Mouse (Mus musculus): Measurements from ENCODE around the gene Lmx1b. TPM values are rescaled to one million over a fixed set of nuclear protein-coding genes. Genes with fewer than 3 reads are reported as not detected.
A peak's percentile ranks its signal among the peaks of the same experiment; 100 is the strongest.

Lmx1b gene
- total and polyA plus RNA-seq, 2 experiments from 2014 or later = 2.1 to 17.3 TPM

GRCm38 (mm10) chr2:33573075-33573474, 67.2 kb downstream of the Lmx1b start:
- ATAC-seq (no peak), DNase-seq (ENCODE audit: low spot score) (no peak)
- Histone ChIP-seq H3K4me3 (ENCODE audit: low read length) (no peak overlapping the region), H3K9ac (replicated peaks; ENCODE audit: low read length) (no peak overlapping the region), H3K9me3 (ENCODE audit: low read length) (no peaks in the 10 kb centered on the region), H3K4me1 (ENCODE audit: insufficient read depth, low read length) (no peaks in the 10 kb centered on the region), H3K36me3 (ENCODE audit: insufficient read depth, low read length) (no peaks in the 10 kb centered on the region), H3K4me2 (ENCODE audit: low read depth, low read length) (no peak overlapping the region), H3K27me3 (ENCODE audit: insufficient read depth, low read length) (peaks cover 18% of the 10 kb centered on the region), H3K27ac (no peak overlapping the region)
- 91% methylated on average over 7 of the region's 7 CpGs for WGBS
- no peak for TF ChIP-seq CTCF (IDR thresholded peaks at IDR 0.05; ENCODE audit: low read depth)

DNA sequence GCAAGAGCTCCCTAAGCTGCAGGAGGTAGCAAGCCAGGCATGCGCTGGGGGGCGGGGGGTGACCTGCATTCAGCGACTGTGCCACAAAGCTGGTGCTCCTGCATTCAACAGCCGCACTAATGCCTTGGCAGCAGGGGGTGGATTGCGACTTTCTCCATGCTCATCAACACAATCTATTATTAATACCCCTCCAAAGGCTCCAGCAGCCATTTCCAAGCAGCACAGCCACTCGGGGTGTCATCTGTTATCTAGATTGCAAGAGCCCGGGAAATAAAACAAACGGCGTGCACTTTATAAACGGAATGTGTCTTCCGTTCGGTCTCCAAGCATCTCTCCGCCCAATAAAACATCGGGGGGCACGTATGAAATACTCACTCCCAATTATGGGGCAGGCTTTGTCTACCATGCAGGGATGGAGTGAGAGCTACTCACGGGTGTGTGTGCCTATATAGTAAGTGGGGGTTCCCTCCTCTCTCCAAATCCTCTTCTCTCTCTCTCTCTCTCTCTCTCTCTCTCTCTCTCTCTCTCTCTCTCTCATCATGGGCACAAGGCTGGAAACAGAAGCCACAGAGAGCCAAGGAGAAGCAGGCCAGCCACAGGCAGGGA, 69.0 kb downstream of the Lmx1b start:
- ATAC-seq (peak; percentile 52), DNase-seq (ENCODE audit: low spot score) (peak; percentile 61)
- Histone ChIP-seq H3K4me2 (ENCODE audit: low read depth, low read length) (no peak overlapping the region), H3K9ac (replicated peaks; ENCODE audit: low read length) (no peak overlapping the region; the same call in 1 of the 2 replicates), H3K36me3 (ENCODE audit: insufficient read depth, low read length) (no peaks in the 10 kb centered on the region), H3K9me3 (ENCODE audit: low read length) (no peaks in the 10 kb centered on the region), H3K4me3 (ENCODE audit: low read length) (no peak overlapping the region), H3K27me3 (ENCODE audit: insufficient read depth, low read length) (peaks cover 18% of the 10 kb centered on the region), H3K4me1 (ENCODE audit: insufficient read depth, low read length) (no peaks in the 10 kb centered on the region), H3K27ac (peak overlapping the region; percentile 26; the same call in 1 of the 2 replicates)
- no peak for TF ChIP-seq CTCF (IDR thresholded peaks at IDR 0.05; ENCODE audit: low read depth)
- 18% methylated on average over 16 of the region's 16 CpGs for WGBS

DNA sequence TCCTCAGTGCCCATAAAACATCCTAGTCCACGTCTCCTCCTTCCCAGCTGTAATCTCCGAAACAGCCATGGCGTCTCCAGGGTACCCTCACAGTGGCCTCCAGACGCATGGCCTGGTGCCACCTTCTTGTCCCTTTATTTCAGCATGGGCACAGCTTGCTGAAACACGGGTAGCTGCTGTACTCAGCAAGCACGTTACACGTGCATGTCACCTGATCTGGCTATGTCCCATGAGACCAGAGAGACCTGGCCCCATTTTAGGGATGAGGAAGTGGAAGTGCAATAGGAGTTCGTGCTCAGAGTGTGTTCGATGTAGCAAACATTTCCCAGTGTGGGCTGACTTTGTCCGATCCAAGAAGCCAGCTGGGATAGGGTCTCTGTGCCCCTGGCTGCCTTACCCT, 70.6 kb downstream of the Lmx1b start:
- Histone ChIP-seq H3K36me3 (ENCODE audit: insufficient read depth, low read length) (no peaks in the 10 kb centered on the region), H3K27me3 (ENCODE audit: insufficient read depth, low read length) (peaks cover 13% of the 10 kb centered on the region), H3K4me1 (ENCODE audit: insufficient read depth, low read length) (no peaks in the 10 kb centered on the region), H3K27ac (no peak overlapping the region), H3K9me3 (ENCODE audit: low read length) (no peaks in the 10 kb centered on the region), H3K4me3 (ENCODE audit: low read length) (no peak overlapping the region), H3K9ac (replicated peaks; ENCODE audit: low read length) (no peak overlapping the region), H3K4me2 (ENCODE audit: low read depth, low read length) (no peak overlapping the region)
- TF ChIP-seq CTCF (IDR thresholded peaks at IDR 0.05; ENCODE audit: low read depth) = no peak
- WGBS = 46% methylated on average over 10 of the region's 10 CpGs
- DNase-seq (ENCODE audit: low spot score) (no peak), ATAC-seq (no peak)

GRCm38 (mm10) chr2:33569240-33569639, 71.1 kb downstream of the Lmx1b start:
- no peak overlapping the region for H3K27ac ChIP-seq
- H3K9ac ChIP-seq (replicated peaks; ENCODE audit: low read length) = no peak overlapping the region
- H3K4me2 ChIP-seq (ENCODE audit: low read depth, low read length) = no peak overlapping the region
- H3K4me3 ChIP-seq (ENCODE audit: low read length) = no peak overlapping the region
- peak; percentile 63 for TF ChIP-seq CTCF (IDR thresholded peaks at IDR 0.05; ENCODE audit: low read depth)
- ATAC-seq = no peak
- peak; percentile 55 for DNase-seq (ENCODE audit: low spot score)
- no peaks in the 10 kb centered on the region for H3K9me3 ChIP-seq (ENCODE audit: low read length)
- 31% methylated on average over 9 of the region's 9 CpGs for WGBS
- H3K36me3 ChIP-seq (ENCODE audit: insufficient read depth, low read length) = no peaks in the 10 kb centered on the region
- H3K4me1 ChIP-seq (ENCODE audit: insufficient read depth, low read length) = no peaks in the 10 kb centered on the region
- peaks cover 13% of the 10 kb centered on the region for H3K27me3 ChIP-seq (ENCODE audit: insufficient read depth, low read length)

DNA sequence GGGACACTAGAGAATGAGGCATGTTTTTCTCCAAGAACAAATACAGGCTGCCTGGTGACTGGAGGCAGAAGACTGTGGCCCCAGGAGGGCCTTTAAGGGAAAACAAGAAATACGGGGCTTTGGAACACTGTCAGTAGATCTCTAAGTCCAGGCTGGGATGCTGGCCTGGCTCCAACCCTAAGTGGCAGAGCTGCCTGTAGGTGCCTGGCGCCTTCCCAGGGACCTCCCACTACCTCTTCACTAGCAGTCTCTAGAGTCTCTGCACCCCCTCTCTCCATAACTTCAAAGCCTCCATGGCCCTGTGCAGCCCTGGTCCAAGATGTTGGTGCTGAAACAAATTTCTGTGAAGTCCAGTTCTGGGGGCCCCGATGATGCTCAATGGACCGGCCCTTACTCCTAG, 74.4 kb downstream of the Lmx1b start:
- Histone ChIP-seq H3K4me2 (ENCODE audit: low read depth, low read length) (no peak overlapping the region), H3K4me1 (ENCODE audit: insufficient read depth, low read length) (no peaks in the 10 kb centered on the region)
- no peak for DNase-seq (ENCODE audit: low spot score)

DNA sequence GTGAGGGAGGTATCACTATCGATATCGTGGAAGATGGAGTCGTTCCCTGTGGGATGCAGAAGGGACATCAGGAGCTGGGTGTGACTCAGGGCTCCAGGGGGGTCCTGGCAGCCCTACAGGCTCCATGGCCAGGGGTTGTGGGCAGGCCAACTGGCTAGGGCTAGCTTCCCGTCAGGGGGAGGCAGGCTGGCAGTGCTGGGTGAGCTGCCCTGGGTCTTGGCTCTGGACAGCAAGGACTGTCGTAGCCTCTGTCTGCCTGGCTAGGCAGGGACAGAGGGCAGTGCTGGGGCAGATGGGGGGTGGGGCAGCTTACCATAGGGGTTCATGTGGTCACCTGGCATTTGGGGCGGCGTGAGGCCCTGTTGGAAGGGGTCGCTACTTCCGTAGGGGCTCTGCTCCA, 75.6 kb downstream of the Lmx1b start:
- H3K27ac ChIP-seq = no peak overlapping the region
- H3K9me3 ChIP-seq (ENCODE audit: low read length) = no peaks in the 10 kb centered on the region
- H3K9ac ChIP-seq (replicated peaks; ENCODE audit: low read length) = no peak overlapping the region
- WGBS = 75% methylated on average over 9 of the region's 9 CpGs
- no peaks in the 10 kb centered on the region for H3K36me3 ChIP-seq (ENCODE audit: insufficient read depth, low read length)
- TF ChIP-seq CTCF (IDR thresholded peaks at IDR 0.05; ENCODE audit: low read depth) = no peak
- H3K27me3 ChIP-seq (ENCODE audit: insufficient read depth, low read length) = 0 out of 2 replicates have a peak, but pooled peaks cover 3% of the 10 kb centered on the region
- no peak overlapping the region for H3K4me3 ChIP-seq (ENCODE audit: low read length)
- DNase-seq (ENCODE audit: low spot score) = no peak
- no peak for ATAC-seq
- H3K4me1 ChIP-seq (ENCODE audit: insufficient read depth, low read length) = no peaks in the 10 kb centered on the region
- H3K4me2 ChIP-seq (ENCODE audit: low read depth, low read length) = no peak overlapping the region

More for the DNA sequence above, 74.4 kb downstream of the Lmx1b start:
- no peaks in the 10 kb centered on the region for H3K9me3 ChIP-seq (ENCODE audit: low read length)
- no peak for TF ChIP-seq CTCF (IDR thresholded peaks at IDR 0.05; ENCODE audit: low read depth)
- H3K9ac ChIP-seq (replicated peaks; ENCODE audit: low read length) = no peak overlapping the region
- H3K27ac ChIP-seq = no peak overlapping the region
- ATAC-seq = no peak
- WGBS = 38% methylated on average over 4 of the region's 4 CpGs
- H3K27me3 ChIP-seq (ENCODE audit: insufficient read depth, low read length) = no peaks in the 10 kb centered on the region
- no peaks in the 10 kb centered on the region for H3K36me3 ChIP-seq (ENCODE audit: insufficient read depth, low read length)
- no peak overlapping the region for H3K4me3 ChIP-seq (ENCODE audit: low read length)

DNA sequence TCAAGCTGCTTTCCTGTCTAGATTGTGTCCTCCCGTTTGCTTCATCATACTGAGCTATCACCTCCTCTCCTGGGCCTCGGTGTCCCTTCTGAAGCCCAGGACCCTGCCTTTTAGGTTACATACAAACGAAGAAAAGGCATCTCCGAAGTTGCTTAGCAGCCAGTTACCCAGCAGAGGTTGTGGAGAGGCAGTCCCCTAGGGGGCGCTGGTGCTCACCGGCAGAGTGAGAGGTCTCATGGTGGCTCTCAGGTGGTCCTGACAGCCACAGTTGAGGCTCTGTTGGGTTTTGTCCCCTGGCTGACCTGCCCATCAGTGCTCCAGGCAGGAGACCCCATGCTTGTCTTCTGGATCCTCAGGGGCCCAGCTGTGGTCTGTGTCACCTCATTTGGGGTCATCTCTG, 80.6 kb downstream of the Lmx1b start:
- no peak overlapping the region for H3K27ac ChIP-seq
- TF ChIP-seq CTCF (IDR thresholded peaks at IDR 0.05; ENCODE audit: low read depth) = peak; percentile 76
- no peak overlapping the region for H3K4me3 ChIP-seq (ENCODE audit: low read length)
- no peaks in the 10 kb centered on the region for H3K36me3 ChIP-seq (ENCODE audit: insufficient read depth, low read length)
- DNase-seq (ENCODE audit: low spot score) (peak; percentile 58), ATAC-seq (no peak)
- no peak overlapping the region for H3K4me2 ChIP-seq (ENCODE audit: low read depth, low read length)
- no peak overlapping the region for H3K9ac ChIP-seq (replicated peaks; ENCODE audit: low read length)
- no peaks in the 10 kb centered on the region for H3K9me3 ChIP-seq (ENCODE audit: low read length)
- 0 out of 2 replicates have a peak, but pooled peaks cover 3% of the 10 kb centered on the region for H3K27me3 ChIP-seq (ENCODE audit: insufficient read depth, low read length)
- WGBS = 3% methylated on average over 6 of the region's 6 CpGs
- no peaks in the 10 kb centered on the region for H3K4me1 ChIP-seq (ENCODE audit: insufficient read depth, low read length)
